Mouse (Mus musculus) intestine, embryonic 15.5 days (tissue): ENCODE data around the gene Ninj2. TPM values are rescaled to one million over a fixed set of nuclear protein-coding genes. Genes with fewer than 3 reads are reported as not detected.
"Not testable (repeated sequence)": the region's sequence is repeated elsewhere in the genome, so short reads cannot be mapped to it uniquely, and the experiment has no call there.

Source experiments
- ATAC-seq: fragments of 200-750 bp; cut with Nextera tagmentation; 2 replicates; pipeline ENCODE4 v1.8.0; 2017; ENCODE audit warnings: moderate TSS enrichment, moderate library complexity
- H3K27ac ChIP-seq: fragments of 300-500 bp; sonication (generic); 2 replicates; pipeline ENCODE4 v1.5.1; 2015; ENCODE audit warnings: mild to moderate bottlenecking, inconsistent platforms
- H3K27me3 ChIP-seq: fragments of 300-500 bp; sonication (generic); replicated peaks from 2 replicates; pipeline ENCODE4 v1.6.1; 2015; ENCODE audit warnings: inconsistent platforms
- H3K36me3 ChIP-seq: fragments of 300-500 bp; sonication (generic); 2 replicates; pipeline ENCODE4 v1.6.1; 2015; ENCODE audit warnings: inconsistent platforms
- H3K4me1 ChIP-seq: fragments of 300-500 bp; sonication (generic); replicated peaks from 2 replicates; pipeline ENCODE4 v1.6.1; 2015; ENCODE audit warnings: inconsistent platforms
- H3K4me2 ChIP-seq: fragments of 300-500 bp; sonication (generic); replicated peaks from 2 replicates; pipeline ENCODE4 v1.6.1; 2015; ENCODE audit warnings: mild to moderate bottlenecking, inconsistent platforms
- H3K4me3 ChIP-seq: fragments of 300-500 bp; sonication (generic); replicated peaks from 2 replicates; pipeline ENCODE4 v1.5.1; 2015; ENCODE audit warnings: inconsistent platforms
- H3K9ac ChIP-seq: fragments of 300-500 bp; sonication (generic); 2 replicates; pipeline ENCODE4 v1.6.1; 2015; ENCODE audit warnings: inconsistent platforms
- H3K9me3 ChIP-seq: fragments of 300-500 bp; sonication (generic); 2 replicates; pipeline ENCODE4 v1.6.1; 2016; ENCODE audit warnings: inconsistent platforms
- WGBS: fragments of 180-500 bp; shearing (Covaris S2); methylation state at CpG from one replicate; pipeline ENCODE4 v1.1.7; 2015; 5-methylcytosine and 5-hydroxymethylcytosine counted together
- polyA plus RNA-seq: library from polyadenylated mRNA; unstranded; fragments of >200 nt; fragmentation: Nextera tagmentation; extraction: Ambion mirVana; gene quantifications from 2 replicates; pipeline ENCODE4 v1.2.1, GENCODE M21; 2015

The Ninj2 gene
- polyA plus RNA-seq, 1 experiment from 2014 or later: not detected

- no peak for ATAC-seq
- Histone ChIP-seq H3K9me3 (no peaks in the 10 kb centered on the region), H3K4me1 (no peaks in the 10 kb centered on the region), H3K4me2 (no peak overlapping the region), H3K27ac (no peak overlapping the region), H3K4me3 (no peak overlapping the region), H3K9ac (no peak overlapping the region), H3K27me3 (no peaks in the 10 kb centered on the region), H3K36me3 (no peaks in the 10 kb centered on the region)
- 77% methylated on average over 4 of the region's 4 CpGs for WGBS
Measured at GRCm38 (mm10) chr6:120081516-120081915, 11.6 kb upstream of the Ninj2 start.

GRCm38 (mm10) chr6:120082251-120082950, 10.7 kb upstream of the Ninj2 start:
- no peak for ATAC-seq
- H3K27ac ChIP-seq: no peak overlapping the region
- H3K9me3 ChIP-seq: no peaks in the 10 kb centered on the region
- H3K27me3 ChIP-seq: no peaks in the 10 kb centered on the region
- no peak overlapping the region for H3K4me2 ChIP-seq
- H3K36me3 ChIP-seq: no peaks in the 10 kb centered on the region
- no peak overlapping the region for H3K4me3 ChIP-seq
- WGBS: 86% methylated on average over 6 of the region's 6 CpGs
- no peaks in the 10 kb centered on the region for H3K4me1 ChIP-seq
- no peak overlapping the region for H3K9ac ChIP-seq

GRCm38 (mm10) chr6:120082951-120083411, 10.2 kb upstream of the Ninj2 start:
- H3K4me1 ChIP-seq: no peaks in the 10 kb centered on the region
- H3K4me2 ChIP-seq: no peak overlapping the region
- H3K9ac ChIP-seq: no peak overlapping the region
- no peaks in the 10 kb centered on the region for H3K9me3 ChIP-seq
- no peaks in the 10 kb centered on the region for H3K27me3 ChIP-seq
- ATAC-seq: no peak
- 76% methylated on average over 8 of the region's 8 CpGs for WGBS
- H3K27ac ChIP-seq: no peak overlapping the region
- H3K36me3 ChIP-seq: no peaks in the 10 kb centered on the region
- H3K4me3 ChIP-seq: no peak overlapping the region

GRCm38 (mm10) chr6:120083442-120083841, 9.7 kb upstream of the Ninj2 start:
- Histone ChIP-seq H3K4me3 (no peak overlapping the region), H3K27me3 (no peaks in the 10 kb centered on the region), H3K9me3 (no peaks in the 10 kb centered on the region), H3K4me2 (no peak overlapping the region), H3K9ac (no peak overlapping the region), H3K36me3 (no peaks in the 10 kb centered on the region), H3K27ac (no peak overlapping the region), H3K4me1 (no peaks in the 10 kb centered on the region)
- 67% methylated on average over 6 of the region's 6 CpGs for WGBS
- no peak for ATAC-seq

- no peaks in the 10 kb centered on the region for H3K36me3 ChIP-seq
- no peak overlapping the region for H3K9ac ChIP-seq
- no peak overlapping the region for H3K27ac ChIP-seq
- 95% methylated on average over 2 of the region's 2 CpGs for WGBS
- no peak for ATAC-seq
- no peak overlapping the region for H3K4me3 ChIP-seq
- H3K27me3 ChIP-seq: no peaks in the 10 kb centered on the region
- H3K9me3 ChIP-seq: no peaks in the 10 kb centered on the region
- H3K4me1 ChIP-seq: no peaks in the 10 kb centered on the region
- H3K4me2 ChIP-seq: no peak overlapping the region
Measured at GRCm38 (mm10) chr6:120084983-120085382, 8.2 kb upstream of the Ninj2 start.

- ATAC-seq: no peak
- no peaks in the 10 kb centered on the region for H3K27me3 ChIP-seq
- no peak overlapping the region for H3K27ac ChIP-seq
- no peak overlapping the region for H3K9ac ChIP-seq
- H3K36me3 ChIP-seq: no peaks in the 10 kb centered on the region
- WGBS: 79% methylated on average over 3 of the region's 3 CpGs
- no peak overlapping the region for H3K4me2 ChIP-seq
- H3K4me3 ChIP-seq: no peak overlapping the region
- no peaks in the 10 kb centered on the region for H3K9me3 ChIP-seq
- no peaks in the 10 kb centered on the region for H3K4me1 ChIP-seq
Measured at GRCm38 (mm10) chr6:120085832-120086231, 7.3 kb upstream of the Ninj2 start.

GRCm38 (mm10) chr6:120087041-120087440, 6.1 kb upstream of the Ninj2 start:
- not testable (repeated sequence) for H3K4me1 ChIP-seq, H3K4me3 ChIP-seq, H3K9ac ChIP-seq, H3K27me3 ChIP-seq, ATAC-seq, H3K4me2 ChIP-seq, H3K36me3 ChIP-seq, H3K27ac ChIP-seq, H3K9me3 ChIP-seq
- WGBS: 92% methylated on average over 8 of the region's 8 CpGs

- H3K36me3 ChIP-seq: no peaks in the 10 kb centered on the region
- no peak for ATAC-seq
- H3K4me1 ChIP-seq: no peaks in the 10 kb centered on the region
- no peak overlapping the region for H3K27ac ChIP-seq
- no peaks in the 10 kb centered on the region for H3K27me3 ChIP-seq
- no peaks in the 10 kb centered on the region for H3K9me3 ChIP-seq
- WGBS: 56% methylated on average over 15 of the region's 15 CpGs
- H3K4me2 ChIP-seq: no peak overlapping the region
- H3K4me3 ChIP-seq: no peak overlapping the region
- no peak overlapping the region for H3K9ac ChIP-seq
Measured at GRCm38 (mm10) chr6:120090712-120091248, 2.4 kb upstream of the Ninj2 start.

- H3K27me3 ChIP-seq: no peaks in the 10 kb centered on the region
- H3K4me2 ChIP-seq: no peak overlapping the region
- H3K4me3 ChIP-seq: no peak overlapping the region
- WGBS: 77% methylated on average over 4 of the region's 4 CpGs
- H3K9ac ChIP-seq: no peak overlapping the region
- no peak for ATAC-seq
- H3K9me3 ChIP-seq: no peaks in the 10 kb centered on the region
- no peaks in the 10 kb centered on the region for H3K36me3 ChIP-seq
- H3K4me1 ChIP-seq: no peaks in the 10 kb centered on the region
- H3K27ac ChIP-seq: no peak overlapping the region
Measured at GRCm38 (mm10) chr6:120091956-120092355, 1.2 kb upstream of the Ninj2 start.

- Histone ChIP-seq H3K4me3 (no peak overlapping the region), H3K9me3 (no peaks in the 10 kb centered on the region), H3K36me3 (no peaks in the 10 kb centered on the region), H3K4me2 (no peak overlapping the region), H3K27ac (no peak overlapping the region), H3K9ac (no peak overlapping the region), H3K4me1 (no peaks in the 10 kb centered on the region), H3K27me3 (no peaks in the 10 kb centered on the region)
- no peak for ATAC-seq
- 81% methylated on average over 9 of the region's 9 CpGs for WGBS
Measured at GRCm38 (mm10) chr6:120094091-120094776, 1.1 kb downstream of the Ninj2 start.

- Histone ChIP-seq H3K27ac (no peak overlapping the region), H3K36me3 (no peaks in the 10 kb centered on the region), H3K9me3 (no peaks in the 10 kb centered on the region), H3K4me3 (no peak overlapping the region), H3K9ac (no peak overlapping the region), H3K27me3 (no peaks in the 10 kb centered on the region), H3K4me2 (no peak overlapping the region), H3K4me1 (no peaks in the 10 kb centered on the region)
- ATAC-seq: no peak
- WGBS: 77% methylated on average over 5 of the region's 5 CpGs
Measured at GRCm38 (mm10) chr6:120095096-120095495, 1.9 kb downstream of the Ninj2 start.

- Histone ChIP-seq H3K36me3 (no peaks in the 10 kb centered on the region), H3K4me1 (no peaks in the 10 kb centered on the region), H3K4me2 (no peak overlapping the region), H3K9ac (no peak overlapping the region), H3K4me3 (no peak overlapping the region), H3K27ac (no peak overlapping the region), H3K27me3 (no peaks in the 10 kb centered on the region), H3K9me3 (no peaks in the 10 kb centered on the region)
- no peak for ATAC-seq
- WGBS: 88% methylated on average over 1 of the region's 1 CpGs
Measured at GRCm38 (mm10) chr6:120095501-120095900, 2.4 kb downstream of the Ninj2 start.

GRCm38 (mm10) chr6:120099392-120099791, 6.2 kb downstream of the Ninj2 start:
- Histone ChIP-seq H3K27ac (no peak overlapping the region), H3K4me2 (no peak overlapping the region), H3K36me3 (no peaks in the 10 kb centered on the region), H3K9me3 (no peaks in the 10 kb centered on the region), H3K4me1 (no peaks in the 10 kb centered on the region), H3K9ac (no peak overlapping the region), H3K27me3 (no peaks in the 10 kb centered on the region), H3K4me3 (no peak overlapping the region)
- 65% methylated on average over 5 of the region's 5 CpGs for WGBS
- ATAC-seq: no peak
